Mouse (Mus musculus) activated CD4-positive, CD25-positive, alpha-beta regulatory T cell, adult 9 weeks (primary cell): ENCODE data around the gene Spp2. TPM values are rescaled to one million over a fixed set of nuclear protein-coding genes. Genes with fewer than 3 reads are reported as not detected.

ENCODE experiments used
- polyA plus RNA-seq: library from polyadenylated mRNA; unstranded; fragments of 100-300 nt; shearing (Covaris generic); gene quantifications from one replicate; pipeline ENCODE4 v1.2.1, GENCODE M21; 2017

Gene Spp2
- polyA plus RNA-seq, result not detected

GRCm38 (mm10) chr1:88406807-88407198 lies at the start of gene Spp2:
Spp2 (plus strand) TSS chr1:88406961.

Other genes starting within 250 kb of the Spp2 start
- gene Ugt1a5, start 240.9 kb upstream of the Spp2 start, polyA plus RNA-seq, result not detected
- gene Ugt1a2, start 206.4 kb upstream of the Spp2 start, polyA plus RNA-seq, result not detected
- 0.53 TPM for gene Dnajb3, start 201.2 kb upstream of the Spp2 start, polyA plus RNA-seq
- not detected for gene Ugt1a1, start 195.0 kb upstream of the Spp2 start, polyA plus RNA-seq
- gene Mroh2a, start 180.0 kb upstream of the Spp2 start, polyA plus RNA-seq, result 0.75 TPM
- 115 TPM for gene Hjurp, start 129.3 kb upstream of the Spp2 start, polyA plus RNA-seq
- not detected for gene Trpm8, start 129.3 kb upstream of the Spp2 start, polyA plus RNA-seq
- not detected for gene Glrp1, start 103.1 kb downstream of the Spp2 start, polyA plus RNA-seq